Mouse (Mus musculus): ENCODE data around the gene Kcnh3. TPM values are rescaled to one million over a fixed set of nuclear protein-coding genes. Genes with fewer than 3 reads are reported as not detected.

Kcnh3 gene
- 0.44 and 0.70 TPM in 2 replicates for polyA plus RNA-seq (2014; fragmentation: Nextera tagmentation; extraction: Ambion mirVana)

GRCm38 (mm10) chr15:99224208-99224911 lies at the start of gene Kcnh3:
Kcnh3 (plus strand) TSS chr15:99224861.
- no peak within 1 kb of the TSS for H3K9ac ChIP-seq (ENCODE audit: low read length)
- H3K27me3 ChIP-seq (ENCODE audit: control insufficient read depth, insufficient read depth, low read length) = peaks cover 83% of the 10 kb centered on the region
- H3K4me1 ChIP-seq (ENCODE audit: control insufficient read depth, insufficient read depth, low read length) = peaks cover 11% of the 10 kb centered on the region
- no peaks in the 10 kb centered on the region for H3K36me3 ChIP-seq (ENCODE audit: control insufficient read depth, insufficient read depth, low read length)
- peak within 1 kb of the TSS; percentile 29 for H3K4me3 ChIP-seq (ENCODE audit: low read depth, low read length)
- no peak for ATAC-seq (ENCODE audit: insufficient read depth, low FRiP score, low TSS enrichment)
- no peak within 1 kb of the TSS for H3K27ac ChIP-seq (ENCODE audit: low read depth, low read length)
- peak; percentile 58 for DNase-seq (ENCODE audit: low spot score)
- no peaks in the 10 kb centered on the region for H3K9me3 ChIP-seq (ENCODE audit: control insufficient read depth, low read length)
- under 1% methylated on average over 57 of the region's 66 CpGs for WGBS
- H3K4me2 ChIP-seq (ENCODE audit: low read depth) = peak within 1 kb of the TSS; percentile 43

- Histone ChIP-seq H3K4me3 (ENCODE audit: low read depth, low read length) (no peak overlapping the region), H3K36me3 (ENCODE audit: control insufficient read depth, insufficient read depth, low read length) (peaks cover 23% of the 10 kb centered on the region), H3K4me2 (ENCODE audit: low read depth) (no peak overlapping the region), H3K27ac (ENCODE audit: low read depth, low read length) (no peak overlapping the region), H3K27me3 (ENCODE audit: control insufficient read depth, insufficient read depth, low read length) (no peaks in the 10 kb centered on the region), H3K9ac (ENCODE audit: low read length) (no peak overlapping the region), H3K9me3 (ENCODE audit: control insufficient read depth, low read length) (no peaks in the 10 kb centered on the region), H3K4me1 (ENCODE audit: control insufficient read depth, insufficient read depth, low read length) (no peaks in the 10 kb centered on the region)
- WGBS = 100% methylated on average over 1 of the region's 2 CpGs
- DNase-seq (ENCODE audit: low spot score) (no peak), ATAC-seq (ENCODE audit: insufficient read depth, low FRiP score, low TSS enrichment) (no peak)
Measured at GRCm38 (mm10) chr15:99179639-99180038, 45.0 kb upstream of the Kcnh3 start.

- Histone ChIP-seq H3K36me3 (ENCODE audit: control insufficient read depth, insufficient read depth, low read length) (peaks cover 22% of the 10 kb centered on the region), H3K4me3 (ENCODE audit: low read depth, low read length) (no peak overlapping the region), H3K4me2 (ENCODE audit: low read depth) (no peak overlapping the region), H3K27ac (ENCODE audit: low read depth, low read length) (no peak overlapping the region), H3K4me1 (ENCODE audit: control insufficient read depth, insufficient read depth, low read length) (no peaks in the 10 kb centered on the region), H3K9ac (ENCODE audit: low read length) (no peak overlapping the region), H3K9me3 (ENCODE audit: control insufficient read depth, low read length) (no peaks in the 10 kb centered on the region), H3K27me3 (ENCODE audit: control insufficient read depth, insufficient read depth, low read length) (no peaks in the 10 kb centered on the region)
- 93% methylated on average over 9 of the region's 9 CpGs for WGBS
- ATAC-seq (ENCODE audit: insufficient read depth, low FRiP score, low TSS enrichment) (no peak), DNase-seq (ENCODE audit: low spot score) (no peak)
Measured at GRCm38 (mm10) chr15:99184217-99184914, 40.3 kb upstream of the Kcnh3 start.

- Histone ChIP-seq H3K4me1 (ENCODE audit: control insufficient read depth, insufficient read depth, low read length) (no peaks in the 10 kb centered on the region), H3K36me3 (ENCODE audit: control insufficient read depth, insufficient read depth, low read length) (peaks cover 11% of the 10 kb centered on the region), H3K9me3 (ENCODE audit: control insufficient read depth, low read length) (no peaks in the 10 kb centered on the region), H3K27me3 (ENCODE audit: control insufficient read depth, insufficient read depth, low read length) (no peaks in the 10 kb centered on the region), H3K9ac (ENCODE audit: low read length) (no peak overlapping the region), H3K4me3 (ENCODE audit: low read depth, low read length) (no peak overlapping the region), H3K27ac (ENCODE audit: low read depth, low read length) (no peak overlapping the region), H3K4me2 (ENCODE audit: low read depth) (no peak overlapping the region)
- DNase-seq (ENCODE audit: low spot score) (no peak), ATAC-seq (ENCODE audit: insufficient read depth, low FRiP score, low TSS enrichment) (no peak)
- 79% methylated on average over 10 of the region's 10 CpGs for WGBS
Measured at GRCm38 (mm10) chr15:99194358-99194757, 30.3 kb upstream of the Kcnh3 start.

GRCm38 (mm10) chr15:99195043-99195442 lies 29.6 kb upstream of the Kcnh3 start:
- ATAC-seq (ENCODE audit: insufficient read depth, low FRiP score, low TSS enrichment) (no peak), DNase-seq (ENCODE audit: low spot score) (no peak)
- H3K4me3 ChIP-seq (ENCODE audit: low read depth, low read length) = no peak overlapping the region
- no peaks in the 10 kb centered on the region for H3K9me3 ChIP-seq (ENCODE audit: control insufficient read depth, low read length)
- H3K4me1 ChIP-seq (ENCODE audit: control insufficient read depth, insufficient read depth, low read length) = no peaks in the 10 kb centered on the region
- no peak overlapping the region for H3K4me2 ChIP-seq (ENCODE audit: low read depth)
- no peak overlapping the region for H3K27ac ChIP-seq (ENCODE audit: low read depth, low read length)
- 68% methylated on average over 6 of the region's 6 CpGs for WGBS
- no peaks in the 10 kb centered on the region for H3K27me3 ChIP-seq (ENCODE audit: control insufficient read depth, insufficient read depth, low read length)
- peaks cover 10% of the 10 kb centered on the region for H3K36me3 ChIP-seq (ENCODE audit: control insufficient read depth, insufficient read depth, low read length)
- no peak overlapping the region for H3K9ac ChIP-seq (ENCODE audit: low read length)

- ATAC-seq (ENCODE audit: insufficient read depth, low FRiP score, low TSS enrichment) = no peak
- Histone ChIP-seq H3K36me3 (ENCODE audit: control insufficient read depth, insufficient read depth, low read length) (peaks cover 5% of the 10 kb centered on the region), H3K4me2 (ENCODE audit: low read depth) (no peak overlapping the region), H3K27me3 (ENCODE audit: control insufficient read depth, insufficient read depth, low read length) (no peaks in the 10 kb centered on the region), H3K4me3 (ENCODE audit: low read depth, low read length) (no peak overlapping the region), H3K27ac (ENCODE audit: low read depth, low read length) (no peak overlapping the region), H3K9me3 (ENCODE audit: control insufficient read depth, low read length) (no peaks in the 10 kb centered on the region), H3K4me1 (ENCODE audit: control insufficient read depth, insufficient read depth, low read length) (no peaks in the 10 kb centered on the region), H3K9ac (ENCODE audit: low read length) (no peak overlapping the region)
- DNase-seq (ENCODE audit: low spot score) = no peak
Measured at GRCm38 (mm10) chr15:99198761-99199160, 25.9 kb upstream of the Kcnh3 start.

- H3K4me3 ChIP-seq (ENCODE audit: low read depth, low read length) = no peak overlapping the region
- H3K4me2 ChIP-seq (ENCODE audit: low read depth) = no peak overlapping the region
- no peak for DNase-seq (ENCODE audit: low spot score)
- no peak overlapping the region for H3K27ac ChIP-seq (ENCODE audit: low read depth, low read length)
- no peaks in the 10 kb centered on the region for H3K9me3 ChIP-seq (ENCODE audit: control insufficient read depth, low read length)
- no peaks in the 10 kb centered on the region for H3K27me3 ChIP-seq (ENCODE audit: control insufficient read depth, insufficient read depth, low read length)
- H3K36me3 ChIP-seq (ENCODE audit: control insufficient read depth, insufficient read depth, low read length) = peaks cover 12% of the 10 kb centered on the region
- 66% methylated on average over 8 of the region's 8 CpGs for WGBS
- no peak for ATAC-seq (ENCODE audit: insufficient read depth, low FRiP score, low TSS enrichment)
- H3K9ac ChIP-seq (ENCODE audit: low read length) = no peak overlapping the region
- no peaks in the 10 kb centered on the region for H3K4me1 ChIP-seq (ENCODE audit: control insufficient read depth, insufficient read depth, low read length)
Measured at GRCm38 (mm10) chr15:99205959-99206358, 18.7 kb upstream of the Kcnh3 start.

- Histone ChIP-seq H3K36me3 (ENCODE audit: control insufficient read depth, insufficient read depth, low read length) (peaks cover 7% of the 10 kb centered on the region), H3K4me1 (ENCODE audit: control insufficient read depth, insufficient read depth, low read length) (no peaks in the 10 kb centered on the region), H3K4me3 (ENCODE audit: low read depth, low read length) (no peak overlapping the region), H3K27ac (ENCODE audit: low read depth, low read length) (no peak overlapping the region), H3K9me3 (ENCODE audit: control insufficient read depth, low read length) (no peaks in the 10 kb centered on the region), H3K4me2 (ENCODE audit: low read depth) (no peak overlapping the region), H3K27me3 (ENCODE audit: control insufficient read depth, insufficient read depth, low read length) (no peaks in the 10 kb centered on the region), H3K9ac (ENCODE audit: low read length) (no peak overlapping the region)
- ATAC-seq (ENCODE audit: insufficient read depth, low FRiP score, low TSS enrichment) (no peak), DNase-seq (ENCODE audit: low spot score) (no peak)
- whole genome bisulfite sequencing = 86% methylated on average over 10 of the region's 10 CpGs
Measured at GRCm38 (mm10) chr15:99213183-99213582, 11.5 kb upstream of the Kcnh3 start.

GRCm38 (mm10) chr15:99214941-99215340 lies 9.7 kb upstream of the Kcnh3 start:
- no peak overlapping the region for H3K9ac ChIP-seq (ENCODE audit: low read length)
- H3K9me3 ChIP-seq (ENCODE audit: control insufficient read depth, low read length) = no peaks in the 10 kb centered on the region
- ATAC-seq (ENCODE audit: insufficient read depth, low FRiP score, low TSS enrichment) (no peak), DNase-seq (ENCODE audit: low spot score) (no peak)
- H3K27me3 ChIP-seq (ENCODE audit: control insufficient read depth, insufficient read depth, low read length) = peaks cover 3% of the 10 kb centered on the region; the same call in 1 of the 2 replicates
- no peak overlapping the region for H3K4me3 ChIP-seq (ENCODE audit: low read depth, low read length)
- H3K4me1 ChIP-seq (ENCODE audit: control insufficient read depth, insufficient read depth, low read length) = no peaks in the 10 kb centered on the region
- H3K4me2 ChIP-seq (ENCODE audit: low read depth) = no peak overlapping the region
- WGBS = 81% methylated on average over 2 of the region's 2 CpGs
- peaks cover 7% of the 10 kb centered on the region for H3K36me3 ChIP-seq (ENCODE audit: control insufficient read depth, insufficient read depth, low read length)
- H3K27ac ChIP-seq (ENCODE audit: low read depth, low read length) = no peak overlapping the region
